22 mouse cellular contexts compared by ENCODE assay signal in genomic region chr7:24188901-24189570, GRCm38 (mm10). TPM values are rescaled to one million over a fixed set of nuclear protein-coding genes. Genes with fewer than 3 reads are reported as not detected.
DNase-seq lines count a peak whose midpoint lies in the region; ATAC-seq lines count a peak whose summit lies in the region.
"Had no signal": no experiment of that assay in that cellular context is flagged by ENCODE, and none has a peak within 500 bp of the region (broad histone marks: within the 10 kb centered on the region; RNA-seq: fewer than 3 reads in every experiment).

No protein-coding gene starts in this region.

- intact Hi-C loops in left cerebral cortex, postnatal 10 days (cut with DNase I), result no loop called here

- peak; percentile 67 for DNase-seq in heart, adult 11 months
- DNase-seq in heart, adult 9 months (ENCODE audit: low spot score in 2 of 2), result no peak
- no peak for DNase-seq in lung, postnatal 36 days
- no peak for DNase-seq in left cerebral cortex, postnatal 10 days (ENCODE audit: extremely low spot score in 1 of 2, low spot score in 2 of 2)
- no peak for DNase-seq in adrenal gland, adult (ENCODE audit: inconsistent age in 2 of 2, low spot score in 1 of 2)
- DNase-seq: adrenal gland, postnatal 10 days; adrenal gland, postnatal 36 days; B cell, adult 2 months; cerebellum, adult 11 months; cerebellum, adult 2 months; cerebellum, postnatal 10 days; cerebellum, postnatal 36 days; gastrocnemius, postnatal 25 days; heart, postnatal 10 days; heart, postnatal 36 days had no signal

- ATAC-seq in common myeloid progenitor, adult 5-6 weeks (replicated peaks; ENCODE audit: low read depth, poor library complexity, severe bottlenecking), result peak; percentile 42; the same call in 1 of the 2 replicates
- ATAC-seq in megakaryocyte, adult 5-6 weeks (ENCODE audit: poor library complexity, severe bottlenecking), result peak; percentile 21; the same call in 1 of the 2 replicates
- ATAC-seq: forebrain, embryonic 13.5 days; forebrain, embryonic 16.5 days; hindbrain, embryonic 16.5 days; intestine, embryonic 15.5 days had no signal

RNA-seq across cellular contexts. Expression of gene Zfp114, which starts 14.2 kb away (rescaled TPM):
- 1.5 and 3.2 TPM in 2 replicates for total RNA-seq in common myeloid progenitor, adult 5-6 weeks (2017)
- total RNA-seq in megakaryocyte, adult 5-6 weeks (2015), result 0.71 and 0.80 TPM in 2 replicates
- 0.11 and 0.65 TPM in 2 replicates for total RNA-seq in megakaryocyte, adult 5-6 weeks (2017)
- 1 to 10 TPM; 4.5 to 4.9 TPM for total RNA-seq in left cerebral cortex, postnatal 10 days (2021)
- total RNA-seq: gastrocnemius, postnatal 25 days; MEL had no signal

RNA-seq across cellular contexts. Expression of gene Zfp111, which starts 22.2 kb away (rescaled TPM):
- 12.0 and 26.3 TPM in 2 replicates for total RNA-seq in common myeloid progenitor, adult 5-6 weeks (2017)
- total RNA-seq in megakaryocyte, adult 5-6 weeks (2015), result 6.0 and 6.8 TPM in 2 replicates
- total RNA-seq in megakaryocyte, adult 5-6 weeks (2017), result 6.8 and 8.9 TPM in 2 replicates
- total RNA-seq in left cerebral cortex, postnatal 10 days (2021), result 10 to 100 TPM in 1 of 2 experiments, 1 to 10 TPM in 1; 8.6 to 10.2 TPM
- total RNA-seq: MEL had no signal

RNA-seq across cellular contexts. Expression of gene Zfp109, which starts 48.3 kb away (rescaled TPM):
- total RNA-seq in common myeloid progenitor, adult 5-6 weeks (2017), result 9.8 and 14.8 TPM in 2 replicates
- total RNA-seq in megakaryocyte, adult 5-6 weeks (2015), result 1.0 and 1.1 TPM in 2 replicates
- total RNA-seq in megakaryocyte, adult 5-6 weeks (2017), result 1.5 and 2.6 TPM in 2 replicates
- 1 to 10 TPM; 5.1 to 6.1 TPM for total RNA-seq in left cerebral cortex, postnatal 10 days (2021)
- total RNA-seq: MEL had no signal

RNA-seq across cellular contexts. Expression of gene Zfp235, which starts 55.1 kb away (rescaled TPM):
- total RNA-seq in common myeloid progenitor, adult 5-6 weeks (2017), result 6.3 and 7.4 TPM in 2 replicates
- total RNA-seq in megakaryocyte, adult 5-6 weeks (2015), result 4.5 and 8.1 TPM in 2 replicates
- total RNA-seq in megakaryocyte, adult 5-6 weeks (2017), result 3.7 and 4.7 TPM in 2 replicates
- total RNA-seq in left cerebral cortex, postnatal 10 days (2021), result 10 to 100 TPM; 18.3 to 19.5 TPM
